Mouse (Mus musculus) kidney, adult 10 weeks (tissue): ENCODE measurements around the gene Gm10135. TPM values are rescaled to one million over a fixed set of nuclear protein-coding genes. Genes with fewer than 3 reads are reported as not detected.

ENCODE experiments used
- polyA plus RNA-seq: library from polyadenylated mRNA; stranded (reverse); fragments of 350-450 nt; fragmentation: Illumina TruSeq; extraction: RNeasy Lipid Tissue Mini Kit (QIAGEN cat#74804); gene quantifications from one replicate; pipeline ENCODE4 v1.2.3, GENCODE M21; 2014; ENCODE audit warnings: low read depth, low replicate concordance

The Gm10135 gene
- polyA plus RNA-seq, result not detected

DNA sequence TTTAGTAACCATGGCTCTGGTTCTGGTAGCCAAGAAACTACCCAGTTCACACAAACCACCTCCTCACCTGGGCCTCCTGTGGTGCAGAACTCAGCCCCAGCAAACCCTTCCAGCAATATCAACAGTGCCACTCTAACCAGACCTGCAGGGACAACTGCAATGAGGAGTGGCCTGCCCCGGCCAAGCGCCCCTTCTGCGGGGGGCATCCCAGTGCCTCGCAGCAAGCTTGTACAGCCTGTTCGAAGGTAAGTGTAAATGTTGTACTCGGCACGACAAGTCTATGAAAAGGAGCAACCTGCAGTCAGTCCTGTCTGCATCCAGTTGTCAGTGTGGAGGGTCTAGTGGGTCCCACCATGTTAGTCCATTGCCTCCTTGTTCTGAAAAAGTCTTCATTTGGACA, at the start of gene Gm10135:
Gm10135 (minus strand) TSS at position 101 of the 400 bp plus-strand sequence.

DNA sequence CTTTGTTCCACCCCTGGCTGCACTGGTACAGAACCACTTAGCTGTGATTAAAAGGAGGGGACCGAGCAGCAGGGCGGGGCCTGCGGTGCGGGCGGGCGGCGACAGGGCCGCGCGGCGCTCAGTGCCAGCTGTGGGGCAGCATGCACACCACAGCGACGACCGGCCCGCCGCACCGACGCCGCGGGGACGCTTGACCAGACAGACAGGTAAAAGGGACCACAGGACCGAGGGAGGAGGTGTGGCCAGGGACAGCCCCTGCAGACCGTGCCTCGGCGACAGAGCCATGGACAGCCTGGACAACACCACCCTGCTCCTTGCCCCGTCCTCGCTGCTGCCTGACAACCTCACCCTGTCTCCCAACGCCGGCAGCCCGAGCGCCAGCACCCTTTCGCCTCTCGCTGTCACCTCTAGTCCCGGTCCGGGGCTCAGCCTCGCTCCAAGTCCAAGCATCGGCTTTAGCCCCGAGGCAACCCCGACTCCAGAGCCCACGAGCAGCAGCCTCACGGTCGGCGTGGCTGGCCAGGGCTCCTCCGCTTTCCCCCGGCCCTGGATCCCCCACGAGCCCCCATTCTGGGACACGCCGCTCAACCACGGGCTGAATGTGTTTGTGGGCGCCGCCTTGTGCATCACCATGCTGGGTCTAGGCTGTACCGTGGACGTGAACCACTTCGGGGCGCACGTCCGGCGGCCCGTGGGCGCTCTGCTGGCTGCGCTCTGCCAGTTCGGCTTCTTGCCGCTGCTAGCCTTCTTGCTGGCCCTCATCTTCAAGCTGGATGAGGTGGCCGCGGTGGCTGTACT, 32.5 kb upstream of the Gm10135 start, which contains the start of gene Slc10a4:
Slc10a4 (plus strand) TSS at position 100 of the 798 bp plus-strand sequence.

Other genes starting within 250 kb of the Gm10135 start
- 0.40 TPM for gene Txk, start 221.9 kb downstream of the Gm10135 start, polyA plus RNA-seq
- 23.9 TPM for gene Tec, start 106.2 kb downstream of the Gm10135 start, polyA plus RNA-seq
- gene Slain2, start 60.4 kb downstream of the Gm10135 start, polyA plus RNA-seq, result 86.4 TPM
- gene Slc10a4, start 32.2 kb upstream of the Gm10135 start, polyA plus RNA-seq, result not detected